Mouse (Mus musculus) right cerebral cortex, postnatal 25 days (tissue): ENCODE data around the gene Gcdh.
A peak's percentile ranks its signal among the peaks of the same experiment; 100 is the strongest.
"Not testable (repeated sequence)": the region's sequence is repeated elsewhere in the genome, so short reads cannot be mapped to it uniquely, and the experiment has no call there.

ENCODE experiments used
- DNase-seq: peaks from one replicate; pipeline ENCODE4 v3.0.0; 2022

Gcdh gene

DNA sequence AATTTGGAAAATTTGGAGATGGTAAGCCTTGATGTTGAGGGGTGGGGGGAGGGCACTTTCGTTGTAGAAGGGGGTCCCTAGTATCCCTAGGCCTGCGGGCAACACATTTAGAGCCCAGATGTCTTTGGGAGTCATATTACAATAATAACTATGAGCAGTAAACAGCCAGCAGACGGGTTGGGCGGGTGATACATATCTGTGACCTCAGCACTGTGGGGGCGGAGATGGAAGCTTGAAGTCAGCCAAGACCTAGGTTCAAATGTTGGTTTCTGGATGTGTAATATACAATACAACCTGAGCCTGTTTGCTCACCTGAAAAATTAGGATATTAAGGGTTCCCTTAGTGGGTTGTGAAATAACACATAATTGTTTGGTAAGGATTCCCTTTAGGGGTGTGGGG lies 16.2 kb upstream of the Gcdh start:
- no peak for DNase-seq

GRCm38 (mm10) chr8:84909162-84909767 lies 15.5 kb upstream of the Gcdh start:
- DNase-seq = no peak

DNA sequence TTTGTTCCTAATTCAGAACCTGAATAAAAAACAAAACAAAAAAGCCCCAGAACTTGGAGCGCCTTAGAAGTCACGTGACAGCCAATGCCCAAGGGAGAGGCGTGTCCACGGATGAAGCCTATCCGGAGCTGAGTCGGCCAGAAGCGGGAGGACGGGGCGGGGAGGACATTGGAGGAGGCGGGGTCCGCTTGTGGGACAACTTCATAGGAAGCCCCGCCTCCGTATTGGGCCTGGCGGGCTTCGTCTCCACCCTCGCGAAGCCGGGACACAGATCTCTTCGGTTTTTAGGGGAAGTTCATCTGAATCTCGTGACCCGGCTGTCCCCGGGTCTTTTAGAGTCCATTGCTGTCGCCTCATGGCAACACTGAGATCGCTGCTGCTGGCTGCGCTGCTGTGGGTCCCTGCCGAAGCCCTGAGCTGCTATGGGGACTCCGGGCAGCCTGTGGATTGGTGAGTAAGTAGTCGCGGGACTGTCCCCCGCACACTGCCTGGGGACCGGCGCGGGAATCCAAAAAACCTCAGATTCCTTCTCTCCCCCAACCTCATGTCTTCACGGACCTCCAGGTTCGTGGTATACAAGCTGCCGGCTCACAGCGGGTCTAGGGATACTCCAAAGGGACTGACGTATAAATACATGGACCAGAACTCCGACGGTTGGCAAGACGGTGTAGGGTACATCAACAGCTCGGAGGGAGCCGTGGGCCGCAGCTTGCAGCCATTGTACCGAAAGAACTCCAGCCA lies 14.9 kb upstream of the Gcdh start, which contains the start of gene Dnase2a:
Gene Dnase2a, plus strand, starts transcription at position 140 of the 741 bp plus-strand sequence.
- DNase-seq = peak; percentile 79

DNA sequence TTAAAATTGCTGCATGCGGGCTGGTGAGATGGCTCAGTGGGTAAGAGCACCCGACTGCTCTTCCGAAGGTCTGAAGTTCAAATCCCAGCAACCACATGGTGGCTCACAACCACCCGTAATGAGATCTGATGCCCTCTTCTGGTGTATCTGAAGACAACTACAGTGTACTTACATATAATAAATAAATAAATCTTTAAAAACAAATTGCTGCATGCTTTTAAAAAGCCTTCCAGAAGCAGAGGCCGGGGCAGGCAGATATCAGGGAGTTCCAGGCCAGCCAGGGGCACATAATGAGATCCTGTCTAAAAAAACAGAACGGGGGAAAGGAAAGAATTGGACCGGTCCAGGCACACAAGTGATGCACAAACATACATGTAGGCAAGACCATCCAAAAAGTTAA lies 14.3 kb upstream of the Gcdh start:
- DNase-seq = not testable (repeated sequence)

- DNase-seq = no peak
Observed at GRCm38 (mm10) chr8:84907493-84907892, 13.8 kb upstream of the Gcdh start.

DNA sequence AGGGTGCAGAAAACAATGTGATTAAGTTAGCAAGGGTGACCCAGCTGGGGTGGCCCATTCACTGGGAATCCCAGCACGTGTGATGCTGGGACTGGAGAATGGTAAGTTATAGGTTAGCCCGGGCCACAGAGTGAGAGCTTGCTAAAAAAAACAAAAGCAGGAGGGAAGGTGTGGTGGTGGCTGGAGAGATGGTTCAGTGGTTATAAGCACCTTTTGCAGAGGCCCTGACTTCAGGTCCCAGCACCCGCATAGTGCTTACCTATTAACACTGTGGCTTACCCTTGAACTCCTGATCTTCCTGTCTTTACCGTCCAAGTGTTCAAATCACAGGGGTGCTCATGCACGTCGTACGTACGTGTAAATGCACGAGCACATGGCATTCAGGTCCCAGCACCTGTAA lies 13.3 kb upstream of the Gcdh start:
- DNase-seq = no peak

DNA sequence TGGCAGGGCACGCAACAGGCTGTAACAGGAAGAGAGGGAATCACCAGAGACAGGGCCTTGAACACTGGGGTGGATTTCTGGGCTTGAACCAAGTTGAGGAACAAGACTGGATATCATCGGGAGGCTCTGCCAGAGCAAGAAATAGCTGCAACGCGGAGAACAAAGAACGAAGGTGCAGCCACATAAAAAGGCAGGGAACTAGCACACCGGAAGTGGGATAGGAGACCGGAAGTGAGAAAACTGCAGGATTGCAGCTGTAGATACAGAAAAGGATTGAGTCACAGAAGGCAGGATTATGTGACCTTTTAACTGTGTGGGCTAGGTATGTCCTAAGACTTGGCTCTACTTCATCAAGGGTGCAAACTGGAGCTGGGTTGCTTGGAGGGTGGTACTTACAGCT lies 10.6 kb upstream of the Gcdh start:
- no peak for DNase-seq

GRCm38 (mm10) chr8:84902920-84903661 lies 9.4 kb upstream of the Gcdh start:
- peak; percentile 90 for DNase-seq

- no peak for DNase-seq
Observed at GRCm38 (mm10) chr8:84902367-84902919, 8.7 kb upstream of the Gcdh start.

- DNase-seq = no peak
Observed at GRCm38 (mm10) chr8:84901752-84902151, 8.0 kb upstream of the Gcdh start, which contains the start of gene Klf1. Klf1 (plus strand) TSS chr8:84901928.

GRCm38 (mm10) chr8:84901071-84901470 lies 7.3 kb upstream of the Gcdh start:
- no peak for DNase-seq

DNA sequence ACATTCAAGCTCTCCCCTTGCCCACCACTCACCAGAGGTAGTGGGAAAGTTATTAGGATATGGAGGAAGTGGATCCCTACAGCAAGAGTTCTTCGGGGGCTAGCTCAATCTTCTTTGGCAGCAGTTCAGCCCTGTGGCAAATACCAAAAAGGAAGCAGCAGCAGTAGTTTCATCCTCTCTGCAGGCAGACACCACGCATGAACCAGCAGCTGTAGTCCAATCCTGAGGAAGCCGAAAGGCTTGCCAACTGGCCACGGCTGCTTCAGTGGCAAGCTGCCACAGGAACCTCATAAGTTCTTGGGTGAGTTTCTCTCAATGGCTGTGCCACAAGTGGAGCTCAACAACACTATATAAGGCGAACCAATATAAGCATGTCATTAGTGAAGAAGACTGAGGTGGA lies 2.2 kb upstream of the Gcdh start:
- DNase-seq = no peak

- DNase-seq = no peak
Observed at GRCm38 (mm10) chr8:84892993-84893708, 570 bp downstream of the Gcdh start.

- no peak for DNase-seq
Observed at GRCm38 (mm10) chr8:84889141-84889540, 4.6 kb downstream of the Gcdh start.

DNA sequence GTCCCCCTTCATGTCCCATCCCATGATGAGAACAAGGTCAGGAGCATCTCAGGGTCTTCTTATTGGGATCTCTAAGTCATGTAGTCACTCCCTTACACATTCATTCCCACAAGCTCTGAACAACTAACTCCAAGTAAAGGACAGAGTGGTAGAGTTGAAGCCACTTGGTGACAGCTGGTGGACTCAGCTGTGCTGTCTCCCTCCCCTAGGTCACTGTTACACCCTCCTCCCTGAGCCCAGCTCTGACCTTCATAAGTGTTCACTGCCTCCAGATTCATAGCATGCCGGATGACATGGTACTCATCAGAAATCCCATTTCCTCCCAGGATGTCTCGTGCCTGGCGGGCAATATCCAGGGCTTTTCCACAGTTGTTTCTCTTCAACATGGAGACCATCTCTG lies 5.4 kb downstream of the Gcdh start:
- no peak for DNase-seq

- no peak for DNase-seq
Observed at GRCm38 (mm10) chr8:84884728-84885127, 9.0 kb downstream of the Gcdh start.

DNA sequence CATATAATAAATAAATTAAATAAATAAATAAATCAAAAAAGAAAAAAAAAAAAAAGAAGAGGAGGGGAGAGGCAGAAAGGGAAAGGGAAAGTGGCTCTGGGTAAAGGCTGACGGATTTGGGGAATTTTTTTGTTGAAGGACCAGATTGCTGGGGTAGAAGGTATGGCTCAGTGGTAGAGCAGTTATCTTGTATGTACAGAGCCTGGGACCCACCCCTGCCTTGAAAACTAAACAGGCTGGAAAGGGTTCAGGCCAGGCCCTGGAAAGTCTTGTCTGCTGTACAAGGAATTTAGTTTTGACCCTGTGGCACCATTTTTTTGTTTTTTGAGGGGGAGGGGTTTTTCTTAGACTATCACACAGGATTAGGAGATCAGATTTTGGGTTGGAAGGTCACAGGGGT lies 14.8 kb downstream of the Gcdh start:
- no peak for DNase-seq

GRCm38 (mm10) chr8:84877297-84878035 lies 16.3 kb downstream of the Gcdh start:
- DNase-seq = no peak

DNA sequence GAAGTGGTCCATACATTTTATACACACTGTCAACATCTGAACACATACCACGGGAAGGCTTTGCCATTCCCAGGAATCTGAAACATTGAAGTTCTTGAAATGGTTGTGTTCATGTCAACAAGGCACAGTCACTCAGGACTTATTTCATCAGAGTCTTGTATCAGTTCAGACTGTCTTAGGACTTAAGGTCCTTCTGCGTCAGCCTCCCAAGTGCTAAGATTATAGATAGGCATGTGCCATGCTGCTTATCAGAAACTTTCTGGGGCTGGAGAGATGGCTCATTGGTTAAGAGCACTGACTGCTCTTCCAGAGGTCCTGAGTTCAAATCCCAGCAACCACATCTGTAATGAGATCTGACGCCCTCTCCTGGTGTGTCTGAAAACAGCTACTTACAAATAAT lies 19.4 kb downstream of the Gcdh start:
- DNase-seq = no peak

GRCm38 (mm10) chr8:84873016-84873415 lies 20.7 kb downstream of the Gcdh start:
- DNase-seq = no peak

DNA sequence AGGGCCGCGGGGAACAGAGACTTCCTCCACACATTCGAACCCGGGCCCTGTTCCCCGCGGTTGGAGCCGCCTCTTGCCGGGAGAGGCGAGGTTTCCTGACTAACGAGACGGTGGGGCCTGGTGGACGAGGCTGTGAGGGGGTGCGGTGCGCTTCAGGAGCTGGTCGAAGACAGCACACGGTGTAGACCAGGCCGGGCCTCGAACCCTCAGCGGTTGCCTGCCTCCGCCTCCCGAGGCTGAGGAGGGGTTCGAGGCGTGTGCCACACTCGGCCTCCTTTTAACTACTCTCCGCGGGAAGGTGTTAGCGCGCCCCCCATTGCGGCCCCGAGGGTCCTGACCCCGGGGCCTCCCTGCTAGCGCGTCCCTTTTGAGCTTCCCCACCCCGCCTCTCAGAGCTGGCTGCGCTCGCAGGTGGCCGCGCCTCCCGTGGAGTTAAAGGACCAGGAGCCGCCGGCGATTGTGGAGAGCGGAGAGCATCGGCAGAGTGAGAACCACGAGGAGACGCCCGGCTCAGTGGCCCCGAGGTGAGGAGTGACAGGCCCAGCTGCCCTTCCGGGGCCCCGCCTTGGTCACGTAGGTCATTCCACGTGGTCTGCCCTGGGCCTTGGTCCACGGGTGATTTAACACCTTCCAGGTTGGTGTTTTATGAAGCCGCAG lies 21.3 kb downstream of the Gcdh start:
- no peak for DNase-seq
